Mouse (Mus musculus) kidney, postnatal 25 days (tissue): ENCODE results near the gene Rp2.
"Not testable (repeated sequence)": the region's sequence is repeated elsewhere in the genome, so short reads cannot be mapped to it uniquely, and the experiment has no call there.

Experiments
- DNase-seq, 2 experiments: peaks; one replicate each; pipeline ENCODE4 v3.0.0; 2021; ENCODE audit warnings: mixed read lengths in 2 of 2

Rp2 gene

DNA sequence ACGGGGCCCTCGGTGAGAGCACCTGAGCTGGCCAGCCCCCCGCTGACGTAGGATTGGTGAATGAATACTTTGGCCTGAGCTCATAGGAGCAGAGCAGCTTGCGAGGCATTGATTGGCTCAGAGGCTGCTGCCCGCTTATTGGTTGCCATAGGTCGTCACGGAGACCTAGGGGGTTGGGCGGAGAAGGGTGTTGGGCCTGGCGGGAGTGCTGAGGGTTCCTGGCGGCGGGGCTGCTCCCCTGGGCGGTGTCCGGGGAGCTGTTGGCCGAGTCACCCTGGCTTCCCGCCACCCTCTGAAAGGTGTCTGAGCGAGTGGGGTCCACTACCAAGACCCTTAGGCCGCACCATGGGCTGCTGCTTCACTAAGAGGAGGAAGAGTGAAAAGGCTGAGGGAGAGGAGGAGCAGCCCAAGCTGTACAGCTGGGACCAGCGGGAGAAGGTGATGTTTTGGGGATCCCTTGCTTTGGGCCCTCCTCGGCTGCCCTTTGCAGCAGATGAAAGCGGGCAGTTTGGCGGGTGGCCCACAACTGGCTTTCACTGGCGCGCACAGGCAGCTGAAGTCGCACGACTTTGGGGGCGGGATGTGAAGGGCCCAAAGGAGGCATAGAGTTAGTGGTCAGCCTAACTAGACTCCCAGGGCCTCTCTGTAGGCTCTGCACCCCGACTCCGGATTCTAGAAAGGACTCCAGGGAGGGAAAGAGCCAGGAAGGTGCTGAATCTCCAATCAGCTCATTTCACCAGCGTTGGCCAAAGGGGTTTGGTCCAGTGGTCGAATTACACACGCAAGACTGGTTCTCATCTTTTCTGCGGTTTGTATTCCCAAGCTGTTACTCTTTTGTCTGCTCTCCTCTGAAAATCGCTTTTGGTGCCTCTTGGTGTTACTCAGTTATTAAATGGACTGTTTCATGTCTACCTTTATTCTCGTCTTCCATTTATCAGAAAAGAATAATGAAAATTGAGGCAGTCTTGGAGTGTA is at the start of gene Rp2:
TSS of gene Rp2 (plus strand) at position 91 of the 975 bp plus-strand sequence.
- DNase-seq, result peak; percentile 84 to 94

DNA sequence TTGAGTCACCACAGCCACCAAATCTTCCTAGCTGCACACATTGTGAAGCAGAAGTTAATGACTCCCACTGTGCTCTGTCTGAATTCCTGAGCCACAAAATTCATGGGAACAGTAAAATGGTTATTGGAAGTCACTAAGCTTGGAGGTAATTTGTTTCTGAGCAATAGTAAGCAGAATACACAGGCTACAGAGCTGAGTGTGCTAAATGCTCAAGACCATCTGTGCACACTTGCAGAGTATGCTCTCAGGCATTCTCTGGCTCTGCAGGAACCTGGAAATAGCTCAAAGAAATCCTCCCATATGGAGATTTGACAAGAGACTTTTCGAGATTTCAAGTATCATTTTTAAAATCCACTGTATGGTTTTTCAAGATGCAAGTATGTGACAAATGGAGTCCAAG is 31.5 kb upstream of the Rp2 start:
- no peak for DNase-seq

DNA sequence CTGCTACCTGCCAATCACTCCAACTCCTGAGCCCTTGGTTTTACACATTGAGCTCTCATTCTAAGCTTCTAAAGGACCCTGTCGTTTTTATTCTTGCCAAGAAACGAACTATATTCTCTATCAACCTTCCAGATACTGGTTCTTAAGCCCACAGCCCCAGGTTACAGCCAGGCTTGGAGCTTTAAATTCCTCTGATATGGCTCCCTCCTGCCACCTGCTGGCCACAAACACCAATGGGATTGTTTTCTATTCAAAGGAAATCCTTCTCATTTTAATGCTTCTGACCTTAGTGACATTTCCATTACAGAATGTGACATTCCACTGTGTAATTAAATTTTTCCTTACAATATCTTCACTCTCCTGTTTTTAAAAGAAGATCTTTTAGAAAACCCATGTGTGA is 28.6 kb upstream of the Rp2 start:
- DNase-seq, result peak; percentile 52 to 74

DNA sequence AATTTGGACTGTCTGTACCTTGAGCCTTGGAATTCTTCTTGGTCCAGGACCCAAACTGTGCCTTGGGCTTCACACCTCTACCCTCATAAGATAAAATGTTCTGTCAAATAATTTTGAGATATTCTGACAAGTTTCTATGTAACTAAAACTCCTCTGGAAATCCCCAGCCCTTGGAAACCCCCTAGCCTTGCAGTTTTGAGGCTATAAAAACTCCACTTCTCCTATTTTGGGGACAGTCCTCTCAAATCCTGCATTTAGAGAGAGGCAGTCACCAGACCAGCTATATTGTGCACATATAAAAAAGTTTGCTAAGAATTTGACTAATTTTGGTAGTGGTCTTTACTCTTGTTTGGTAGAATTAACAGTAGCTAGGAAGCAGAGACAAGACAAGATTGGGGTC is 19.3 kb upstream of the Rp2 start:
- DNase-seq, result no peak

DNA sequence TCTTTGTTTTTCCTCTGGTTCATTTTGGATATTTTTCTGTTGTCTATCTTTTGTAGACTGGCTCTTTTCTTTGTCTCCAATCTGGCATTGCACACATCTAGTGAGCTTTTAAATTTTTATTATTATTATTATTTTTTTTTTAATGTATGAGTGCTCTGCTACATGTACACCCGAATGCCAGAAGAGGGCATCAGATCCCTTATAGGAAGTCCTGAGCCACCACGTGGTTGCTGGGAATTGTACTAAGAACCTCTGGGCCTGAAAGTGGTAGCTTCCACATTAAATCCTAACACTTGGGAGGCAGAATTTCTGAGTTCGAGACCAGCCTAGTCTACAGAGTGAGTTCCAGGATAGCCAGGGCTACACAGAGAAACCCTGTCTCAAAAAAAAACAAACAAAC is 17.9 kb upstream of the Rp2 start:
- DNase-seq, result no peak

DNA sequence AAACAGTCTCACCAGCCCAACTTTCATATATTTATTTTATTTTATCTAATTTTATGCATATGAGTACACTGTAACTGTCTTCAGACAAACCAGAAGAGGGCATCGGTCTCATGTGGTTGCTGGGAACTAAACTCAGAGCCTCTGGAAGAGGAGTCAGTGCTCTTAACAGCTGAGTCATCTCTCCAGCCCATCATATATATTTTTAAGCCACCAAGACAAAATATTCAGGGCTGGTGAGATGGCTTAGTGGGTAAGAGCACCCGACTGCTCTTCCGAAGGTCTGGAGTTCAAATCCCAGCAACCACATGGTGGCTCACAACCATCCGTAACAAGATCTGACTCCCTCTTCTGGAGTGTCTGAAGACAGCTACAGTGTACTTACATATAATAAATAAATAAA is 14.0 kb upstream of the Rp2 start:
- DNase-seq, result not testable (repeated sequence)

DNA sequence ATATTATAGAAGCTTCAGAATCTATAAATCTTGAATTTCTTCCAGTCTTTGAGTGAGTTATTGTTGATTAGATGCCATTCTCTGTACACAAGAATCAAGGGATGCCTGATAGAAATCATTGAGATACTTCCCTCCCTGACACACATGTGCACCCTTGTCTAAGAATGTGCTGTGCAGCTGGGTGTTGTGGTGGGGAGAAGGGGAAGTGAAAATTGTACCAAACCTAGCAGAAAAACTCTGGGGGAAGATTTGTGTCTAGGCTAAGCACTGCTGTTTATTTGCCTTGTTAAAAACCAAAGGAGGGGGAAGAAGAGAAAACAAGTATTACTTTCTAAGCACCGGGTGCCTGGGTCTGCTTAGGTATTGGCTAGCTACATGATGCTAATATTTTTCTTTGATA is 9.0 kb upstream of the Rp2 start:
- DNase-seq, result no peak

DNA sequence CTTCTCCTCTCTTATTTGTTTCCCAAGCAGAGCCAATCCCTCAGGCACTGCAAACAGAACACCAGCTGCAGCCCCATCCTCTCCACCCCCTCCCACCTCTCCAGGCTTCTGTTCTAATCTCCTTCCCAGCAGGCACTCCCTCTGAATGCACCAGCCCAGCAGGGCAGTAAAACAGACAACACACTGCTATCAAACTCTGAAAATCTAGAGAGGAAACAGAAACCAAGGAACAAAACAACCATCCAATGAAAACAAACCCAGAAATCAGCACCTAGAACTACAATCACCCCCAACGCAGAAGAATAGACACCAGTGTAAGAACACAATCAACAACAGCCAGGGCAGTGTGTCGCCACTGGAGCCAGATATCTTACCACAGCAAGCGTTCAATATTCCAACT is 8.0 kb upstream of the Rp2 start:
- no peak for DNase-seq

DNA sequence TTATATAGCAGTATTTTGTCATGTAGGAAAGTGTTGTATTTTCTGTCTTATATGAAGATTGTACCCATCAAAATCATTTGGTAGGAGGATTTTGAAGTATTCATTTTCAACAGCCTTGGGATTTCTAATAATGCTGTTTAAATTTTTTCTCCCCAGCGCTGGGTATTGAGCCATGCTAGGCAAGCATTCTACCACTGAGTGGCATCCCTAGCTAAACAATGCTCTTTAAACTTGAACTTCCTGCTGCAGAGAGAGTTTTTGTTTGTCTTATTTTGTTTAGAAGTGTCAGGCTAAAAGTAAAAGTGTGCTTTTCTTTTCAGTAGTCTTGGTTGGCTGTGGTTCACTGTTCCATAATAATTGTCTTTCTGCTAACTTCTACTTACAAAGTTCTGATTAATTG is 1.8 kb downstream of the Rp2 start:
- no peak for DNase-seq

DNA sequence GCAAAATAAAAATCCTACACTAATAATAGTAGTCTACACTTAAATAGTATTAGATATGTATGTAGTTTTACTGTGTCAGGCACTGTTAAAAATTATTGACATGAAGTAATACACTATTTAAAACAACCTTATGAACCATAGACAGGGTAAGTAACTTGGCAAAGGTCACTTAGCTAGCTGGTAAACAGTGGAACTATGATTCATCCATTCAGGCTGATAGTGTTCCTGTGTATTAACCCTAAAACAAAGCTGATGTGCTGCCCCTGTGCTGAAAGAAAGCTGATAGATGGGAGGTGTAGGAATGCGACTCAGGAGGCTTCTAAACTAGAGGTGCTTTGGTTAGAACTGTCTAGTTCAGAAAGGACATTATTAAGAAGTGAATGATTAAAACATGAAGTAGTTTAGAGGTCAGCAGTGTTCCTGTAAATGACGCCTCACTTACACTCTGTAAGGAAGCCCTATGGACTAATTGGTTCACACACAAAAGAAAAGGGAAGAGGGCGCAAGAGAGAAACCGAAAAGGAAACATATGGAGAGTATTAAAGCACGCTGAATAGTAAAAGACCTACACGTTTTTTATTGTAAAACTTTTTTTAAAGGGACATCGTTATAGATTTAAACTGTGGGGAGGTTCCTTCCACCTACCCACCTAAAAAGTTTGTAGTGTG is 15.2 kb downstream of the Rp2 start:
- no peak for DNase-seq

DNA sequence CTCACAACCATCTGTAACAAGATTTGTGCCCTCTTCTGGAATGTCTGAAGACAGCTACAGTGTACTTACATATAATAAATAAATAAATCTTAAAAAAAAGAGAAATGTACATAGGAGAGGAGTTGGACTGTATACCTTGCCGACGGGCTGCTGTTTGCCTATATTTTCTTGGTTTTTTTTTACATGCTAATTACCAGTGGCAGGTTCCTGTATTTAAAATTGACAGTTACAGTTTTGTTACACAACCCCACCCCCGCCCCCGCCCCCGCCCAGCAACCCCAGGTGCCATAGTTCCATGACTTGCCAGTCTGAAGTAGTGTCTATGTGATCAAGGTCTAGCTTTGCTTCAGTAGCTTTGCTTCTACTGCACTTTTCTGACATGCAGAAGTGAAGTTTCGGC is 18.0 kb downstream of the Rp2 start:
- DNase-seq, result no peak

DNA sequence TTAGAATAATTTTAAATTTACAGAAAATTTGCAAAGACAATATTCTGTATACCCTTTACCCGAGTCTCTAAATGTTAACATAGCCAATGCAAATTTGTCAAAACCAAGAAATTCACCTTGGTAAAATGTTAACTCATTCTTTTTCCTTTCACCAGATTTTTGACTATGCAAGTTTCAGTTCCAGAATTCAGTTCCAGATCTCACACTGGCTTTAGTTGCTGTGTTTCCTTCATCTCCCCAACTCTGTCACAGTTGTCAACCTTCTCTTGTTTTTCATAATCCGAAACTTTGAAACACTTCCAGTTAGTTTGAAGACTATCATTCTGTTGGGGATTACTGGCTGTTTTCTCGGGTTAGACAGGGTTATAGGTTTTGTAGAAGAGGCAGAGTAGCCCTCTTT is 22.7 kb downstream of the Rp2 start:
- no peak for DNase-seq

DNA sequence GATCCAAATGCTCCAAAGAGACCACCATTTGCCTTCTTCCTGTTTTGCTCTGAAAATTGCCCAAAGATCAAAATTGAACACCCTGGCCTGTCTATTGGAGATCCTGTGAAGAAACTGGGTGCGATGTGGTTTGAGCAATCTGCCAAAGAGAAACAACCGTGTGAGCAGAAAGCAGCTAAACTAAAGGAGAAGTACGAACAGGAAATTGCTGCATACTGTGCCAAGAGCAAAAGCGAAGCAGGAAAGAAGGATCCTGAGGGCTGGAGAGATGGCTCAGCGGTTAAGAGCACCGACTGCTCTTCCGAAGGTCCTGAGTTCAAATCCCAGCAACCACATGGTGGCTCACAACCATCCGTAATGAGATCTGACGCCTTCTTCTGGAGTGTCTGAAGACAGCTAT is 27.7 kb downstream of the Rp2 start:
- not testable (repeated sequence) for DNase-seq

DNA sequence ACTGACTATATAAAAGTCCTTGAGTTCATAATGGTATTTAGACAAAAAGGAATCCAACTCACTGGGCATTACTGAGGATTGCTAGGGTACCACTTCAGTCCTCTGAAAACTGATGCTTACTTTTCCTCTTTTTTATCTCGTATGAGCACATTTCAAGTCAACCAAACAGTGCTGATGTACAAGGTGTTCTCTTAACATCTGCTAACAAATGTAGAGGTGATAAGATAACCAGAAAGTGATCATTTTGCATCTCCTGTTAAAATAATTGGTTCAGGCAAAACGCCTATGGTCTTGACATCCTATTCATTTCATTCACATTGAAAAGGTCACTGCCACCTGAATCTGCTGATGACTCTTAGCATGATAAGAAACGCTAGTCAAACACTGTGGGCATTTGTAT is 28.7 kb downstream of the Rp2 start:
- DNase-seq, result no peak

DNA sequence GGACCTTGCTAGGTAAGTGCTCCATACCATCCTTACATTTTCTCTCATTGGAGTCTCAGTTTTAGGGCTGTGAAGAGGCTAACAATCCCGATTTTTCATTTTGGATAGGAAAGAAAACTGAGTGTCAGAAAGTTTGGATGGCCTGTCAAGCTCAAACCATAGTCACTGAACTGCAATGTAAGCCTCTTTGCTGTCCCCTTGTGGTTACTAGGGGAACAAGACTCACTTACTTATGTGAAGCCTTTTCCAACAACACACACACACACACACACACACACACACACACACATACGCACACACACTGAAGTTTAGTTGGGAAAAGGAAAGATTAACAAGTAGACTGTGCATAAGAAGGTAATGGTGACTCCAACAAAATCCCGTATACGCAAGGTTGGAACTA is 39.8 kb downstream of the Rp2 start:
- peak in 1 of 2 experiments; percentile 8 for DNase-seq

DNA sequence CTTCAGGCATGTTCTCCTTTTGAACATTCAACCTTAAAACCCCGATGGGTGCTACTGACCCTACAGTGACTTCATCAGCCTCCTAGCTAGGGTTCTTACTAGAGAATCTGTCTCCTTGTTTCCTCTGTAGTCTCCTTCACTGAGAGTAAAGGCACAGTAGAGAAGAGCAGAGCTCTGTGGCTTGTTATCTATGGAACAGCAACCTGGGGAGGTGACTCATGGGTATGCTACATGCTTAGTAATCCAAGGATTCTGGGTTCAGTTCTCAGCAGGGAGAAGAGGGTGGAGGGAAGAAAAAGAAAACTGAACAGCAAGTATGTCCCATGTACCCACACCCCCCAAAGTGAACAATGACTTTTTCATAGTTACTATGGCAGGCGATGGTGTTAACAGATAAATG is 42.6 kb downstream of the Rp2 start:
- no peak for DNase-seq

DNA sequence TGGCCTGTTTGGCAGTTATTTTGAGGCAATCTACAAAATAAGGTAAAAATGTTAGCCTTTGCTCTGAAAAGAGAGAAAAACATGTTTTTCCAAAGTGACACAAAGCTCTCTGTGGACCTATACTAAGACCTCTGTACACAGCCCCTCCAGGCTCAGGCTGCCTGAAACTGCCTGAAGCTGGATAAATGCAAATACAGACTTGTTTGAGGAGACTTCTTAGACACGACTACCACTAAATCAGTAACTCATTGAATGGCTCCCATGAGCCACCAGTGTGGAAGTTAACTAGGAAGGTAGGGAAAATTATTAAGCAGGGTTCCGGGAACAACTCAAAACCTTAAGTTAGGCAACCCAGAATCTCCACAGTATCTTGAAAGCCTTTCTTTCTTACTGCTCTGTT is 43.4 kb downstream of the Rp2 start:
- peak; percentile 11 to 56 for DNase-seq

DNA sequence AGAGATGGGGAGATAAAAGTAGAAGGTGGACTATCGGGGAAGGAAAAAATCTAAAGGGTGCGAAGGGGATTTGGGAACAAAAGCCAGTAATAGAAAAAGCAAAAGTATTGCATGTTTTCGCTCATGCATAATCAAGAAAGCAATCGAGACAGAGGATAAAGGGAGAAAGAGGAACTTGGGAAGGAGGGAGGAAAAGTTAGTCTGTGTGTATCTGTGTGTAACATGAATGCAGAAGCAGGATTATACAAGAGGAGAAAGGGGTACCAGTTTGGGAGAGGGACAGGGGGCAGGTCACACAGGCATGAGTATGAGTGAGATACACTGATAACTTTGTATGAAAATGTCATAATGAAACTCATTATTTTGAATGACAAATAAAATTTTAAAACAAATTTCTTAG is 47.1 kb downstream of the Rp2 start:
- DNase-seq, result no peak

DNA sequence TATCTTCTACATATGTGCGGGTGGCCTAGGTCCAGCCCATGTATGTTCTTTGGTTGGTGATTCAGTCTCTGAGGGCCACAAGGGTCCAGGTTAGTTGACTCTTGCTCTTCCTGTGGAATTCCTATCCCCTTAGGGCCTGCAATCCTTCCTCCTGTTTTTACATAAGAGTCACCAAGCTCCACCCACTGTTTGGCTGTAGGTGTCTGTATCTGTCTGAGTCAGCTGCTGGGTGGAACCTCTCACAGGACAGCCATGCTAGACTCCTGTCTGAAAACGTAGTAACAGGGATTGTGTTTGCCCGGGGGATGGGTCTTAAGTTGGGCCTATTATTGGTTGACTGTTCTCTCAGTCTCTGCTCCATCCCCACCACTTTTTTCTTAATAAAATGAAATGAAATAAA is 47.9 kb downstream of the Rp2 start:
- no peak for DNase-seq

DNA sequence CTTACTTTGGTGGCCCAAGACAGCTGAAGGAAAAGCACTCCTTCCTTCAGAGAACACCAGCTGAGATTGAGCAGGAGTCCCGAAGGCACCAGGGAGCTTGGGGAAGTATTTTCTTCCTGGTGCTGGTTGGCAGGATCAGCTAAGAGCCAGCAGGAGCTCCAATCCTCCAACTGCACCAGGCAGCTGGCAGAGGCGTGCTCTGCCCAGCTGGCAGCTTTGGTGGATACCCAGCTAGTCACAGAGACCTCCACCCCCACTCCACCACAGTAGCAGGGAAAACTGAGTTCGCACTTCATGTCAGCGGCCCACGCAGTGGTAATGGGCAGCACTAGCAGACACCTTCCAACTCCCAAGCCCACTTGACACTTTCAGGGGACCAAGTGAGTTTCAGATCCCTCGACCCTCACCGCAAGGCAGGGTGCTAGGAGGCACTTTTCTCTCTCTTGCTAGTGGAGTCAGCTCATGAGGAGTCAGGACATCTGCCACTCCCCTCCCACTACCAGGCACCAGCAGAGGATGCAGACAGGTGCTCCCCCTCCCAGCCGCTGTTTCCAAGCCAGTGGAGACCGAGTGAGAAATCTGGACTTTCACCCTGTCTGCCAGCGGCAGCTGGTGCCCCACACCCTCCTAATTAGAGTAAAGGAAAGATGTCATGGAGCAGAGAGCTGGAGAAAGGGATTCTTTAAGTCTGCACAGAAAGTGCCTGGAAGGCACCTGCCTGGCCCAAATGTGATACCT is 50.8 kb downstream of the Rp2 start:
- peak; percentile 50 to 80 for DNase-seq

DNA sequence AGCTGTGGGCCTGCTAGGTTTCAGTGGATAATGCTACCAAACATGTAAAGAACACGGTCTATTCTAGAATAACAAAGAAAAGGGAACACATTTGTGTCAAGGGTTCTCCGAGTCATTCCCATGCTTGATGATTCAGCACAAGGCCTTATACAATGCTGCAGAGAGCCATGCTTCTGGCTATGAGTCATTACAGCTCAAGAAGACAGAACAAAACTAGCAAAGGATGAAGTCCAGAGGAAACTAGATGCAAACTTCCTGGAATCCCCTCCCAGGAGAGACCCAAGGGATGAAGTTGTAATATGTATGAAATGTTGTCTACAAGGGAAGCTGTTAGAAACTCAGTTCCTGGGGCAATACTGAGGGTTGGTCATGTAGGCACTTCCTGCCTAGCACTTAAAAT is 54.2 kb downstream of the Rp2 start:
- no peak for DNase-seq

DNA sequence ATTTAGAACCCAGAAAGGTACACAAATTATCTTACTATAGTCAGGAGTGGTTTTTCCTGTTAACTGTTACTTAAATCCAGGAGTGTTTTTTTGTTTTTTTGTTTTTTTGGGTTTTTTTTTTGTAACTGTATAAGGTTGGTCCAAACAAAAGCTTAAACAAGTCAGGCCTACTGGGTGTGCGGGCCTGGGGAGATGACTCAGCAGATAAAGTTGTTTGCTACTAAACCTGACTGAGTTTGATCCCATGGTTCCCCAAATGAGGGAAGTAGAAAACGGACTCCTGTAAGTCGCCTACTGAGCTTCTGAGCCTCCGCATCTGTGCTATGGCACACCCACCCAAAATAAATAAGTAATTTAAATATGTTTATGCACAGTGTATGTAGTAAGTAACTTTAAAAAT is 55.3 kb downstream of the Rp2 start:
- no peak for DNase-seq

DNA sequence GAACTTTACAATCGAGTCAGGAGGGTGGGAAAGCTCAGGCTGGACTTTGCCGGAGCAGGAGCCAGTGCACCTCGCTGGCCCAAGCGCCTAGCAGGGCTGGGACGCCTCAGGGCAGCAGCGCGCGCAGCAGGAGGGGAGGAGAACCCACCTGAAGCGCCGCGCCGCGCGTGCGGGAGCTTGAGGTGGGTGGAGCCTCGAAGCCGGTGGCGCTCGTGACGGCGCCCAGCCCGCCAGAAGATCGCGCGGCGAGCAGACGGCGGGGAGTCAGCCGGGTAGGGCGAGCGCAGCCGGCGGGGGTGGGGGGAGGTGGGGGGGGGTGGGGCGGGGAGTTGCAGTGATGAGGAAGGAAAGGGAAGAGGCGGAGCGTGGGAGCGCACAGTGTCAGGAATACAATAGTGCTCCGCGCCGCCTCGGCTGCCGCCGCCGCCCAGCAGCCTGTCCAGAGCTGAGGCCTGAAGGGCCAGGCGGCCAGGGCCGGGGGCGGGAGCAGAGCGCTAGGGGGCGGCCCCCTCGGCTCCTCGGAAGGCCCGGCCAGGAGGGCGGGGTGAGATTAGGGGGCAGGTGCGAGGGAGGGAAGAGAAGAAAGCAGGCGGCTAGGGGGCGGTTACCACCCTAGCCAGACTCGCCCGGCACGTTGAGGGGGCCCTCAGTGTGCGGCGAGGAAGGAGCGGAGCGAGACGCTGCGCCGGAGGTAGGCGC is 61.0 kb downstream of the Rp2 start, which contains the start of gene Jade3:
TSS of gene Jade3 (plus strand) at position 549 of the 699 bp plus-strand sequence.
- DNase-seq, result peak; percentile 79 to 94
